ENCODE assay signal across 9 mouse cellular contexts in genomic region chr17:87637056-87637389, GRCm38 (mm10). TPM values are rescaled to one million over a fixed set of nuclear protein-coding genes. Genes with fewer than 3 reads are reported as not detected.
A peak's percentile ranks its signal among the peaks of the same experiment; 100 is the strongest.
DNase-seq lines count a peak whose midpoint lies in the region; ATAC-seq and TF ChIP-seq lines count a peak whose summit lies in the region.
"Had no signal": no experiment of that assay in that cellular context is flagged by ENCODE, and none has a peak within 500 bp of the region (broad histone marks: within the 10 kb centered on the region; RNA-seq: fewer than 3 reads in every experiment).

No protein-coding gene starts in this region.

- no peaks in the 10 kb centered on the region for H3K36me3 ChIP-seq in hindbrain, embryonic 12.5 days
- H3K36me3 ChIP-seq in limb, embryonic 14.5 days (ENCODE audit: control insufficient read depth, insufficient read depth, low read length), result no peaks in the 10 kb centered on the region
- no peaks in the 10 kb centered on the region for H3K36me3 ChIP-seq in neural tube, embryonic 14.5 days (ENCODE audit: control insufficient read depth, insufficient read depth, low read length)

- H3K4me1 ChIP-seq in hindbrain, embryonic 12.5 days, result peaks cover 11% of the 10 kb centered on the region; the same call in 1 of the 2 replicates
- H3K4me1 ChIP-seq in limb, embryonic 14.5 days (ENCODE audit: control insufficient read depth, insufficient read depth, low read length), result no peaks in the 10 kb centered on the region
- H3K4me1 ChIP-seq in neural tube, embryonic 14.5 days (ENCODE audit: control insufficient read depth, insufficient read depth, low read length), result 0 out of 2 replicates have a peak, but pooled peaks cover 4% of the 10 kb centered on the region

- intact Hi-C loops in left cerebral cortex, postnatal 10 days (cut with DNase I), result no loop called here

- peak overlapping the region; percentile 84 for H3K4me2 ChIP-seq in hindbrain, embryonic 12.5 days (replicated peaks)
- peak overlapping the region; percentile 85 for H3K4me2 ChIP-seq in limb, embryonic 14.5 days (replicated peaks; ENCODE audit: low read depth, low read length, severe bottlenecking)
- peak overlapping the region; percentile 79 for H3K4me2 ChIP-seq in neural tube, embryonic 14.5 days (ENCODE audit: low read depth, low read length)

- no peak for TF ChIP-seq POLR2A in limb, embryonic 14.5 days (IDR thresholded peaks at IDR 0.05; ENCODE audit: borderline replicate concordance, extremely low read depth, insufficient read depth, insufficient read length)

- peak overlapping the region; percentile 58; the same call in 1 of the 2 replicates for H3K9ac ChIP-seq in hindbrain, embryonic 12.5 days
- peak overlapping the region; percentile 55; the same call in 1 of the 2 replicates for H3K9ac ChIP-seq in limb, embryonic 14.5 days (ENCODE audit: low read depth, low read length, severe bottlenecking)
- peak overlapping the region; percentile 51; the same call in 1 of the 2 replicates for H3K9ac ChIP-seq in neural tube, embryonic 14.5 days (replicated peaks; ENCODE audit: low read depth, low read length)

- peak; percentile 58 for DNase-seq in urinary bladder, adult 2 months (ENCODE audit: low spot score)
- DNase-seq in urinary bladder, postnatal 10 days (ENCODE audit: low spot score), result no peak
- DNase-seq in limb, embryonic 14.5 days (ENCODE audit: low spot score), result no peak
- DNase-seq in left cerebral cortex, postnatal 10 days (ENCODE audit: extremely low spot score in 1 of 2, low spot score in 2 of 2), result no peak

- H3K27me3 ChIP-seq in hindbrain, embryonic 12.5 days, result peaks cover 42% of the 10 kb centered on the region
- peaks cover 38% of the 10 kb centered on the region for H3K27me3 ChIP-seq in limb, embryonic 14.5 days (ENCODE audit: control insufficient read depth, insufficient read depth, low read length)
- H3K27me3 ChIP-seq in neural tube, embryonic 14.5 days (ENCODE audit: control insufficient read depth, insufficient read depth, low read length), result peaks cover 30% of the 10 kb centered on the region

- WGBS in hindbrain, embryonic 12.5 days, result 4% methylated on average over 22 of the region's 22 CpGs
- WGBS in limb, embryonic 14.5 days, result 3% methylated on average over 22 of the region's 22 CpGs
- under 1% methylated on average over 18 of the region's 22 CpGs for WGBS in neural tube, embryonic 14.5 days

- no peak for ATAC-seq in hindbrain, embryonic 12.5 days (ENCODE audit: low FRiP score)
- ATAC-seq in limb, embryonic 14.5 days (ENCODE audit: low FRiP score, low read depth), result 0 out of 2 replicates have a peak, but pooled peaks have one; percentile 21
- no peak; the same call in 1 of the 2 replicates for ATAC-seq in neural tube, embryonic 14.5 days (ENCODE audit: low read depth)
- no peak for ATAC-seq in cerebellum, adult (ENCODE audit: insufficient number of reproducible peaks, low FRiP score, low TSS enrichment)
- no peak for ATAC-seq in megakaryocyte progenitor cell, adult 5-6 weeks (replicated peaks; ENCODE audit: poor library complexity)

- H3K9me3 ChIP-seq in hindbrain, embryonic 12.5 days (replicated peaks), result no peaks in the 10 kb centered on the region
- no peaks in the 10 kb centered on the region for H3K9me3 ChIP-seq in limb, embryonic 14.5 days (ENCODE audit: control insufficient read depth, low read length)
- no peaks in the 10 kb centered on the region for H3K9me3 ChIP-seq in neural tube, embryonic 14.5 days (ENCODE audit: control insufficient read depth, low read length)

- no peak overlapping the region for H3K27ac ChIP-seq in hindbrain, embryonic 12.5 days
- H3K27ac ChIP-seq in limb, embryonic 14.5 days (replicated peaks; ENCODE audit: low read depth, low read length), result no peak overlapping the region
- no peak overlapping the region for H3K27ac ChIP-seq in neural tube, embryonic 14.5 days (ENCODE audit: low read depth, low read length)

- peak overlapping the region; percentile 60 for H3K4me3 ChIP-seq in hindbrain, embryonic 12.5 days
- peak overlapping the region; percentile 61 for H3K4me3 ChIP-seq in limb, embryonic 14.5 days (replicated peaks; ENCODE audit: low read length)
- peak overlapping the region; percentile 41 for H3K4me3 ChIP-seq in neural tube, embryonic 14.5 days (ENCODE audit: low read depth, low read length)

RNA-seq across cellular contexts. Expression of gene Epcam, which starts 1.2 kb away (rescaled TPM):
- polyA plus RNA-seq in urinary bladder, adult 2 months (2012; rRNA removed), result 54.9 and 57.1 TPM in 2 replicates
- polyA plus RNA-seq in hindbrain, embryonic 12.5 days (2016; fragmentation: Nextera tagmentation; extraction: Ambion mirVana), result 25.3 and 50.1 TPM in 2 replicates
- 27.3 and 34.9 TPM in 2 replicates for polyA plus RNA-seq in limb, embryonic 14.5 days (2012; rRNA removed)
- polyA plus RNA-seq in limb, embryonic 14.5 days (2014; fragmentation: Nextera tagmentation; extraction: Ambion mirVana), result 71.3 and 74.3 TPM in 2 replicates
- polyA plus RNA-seq in neural tube, embryonic 14.5 days (2014; fragmentation: Nextera tagmentation; extraction: Ambion mirVana), result 3.7 and 5.1 TPM in 2 replicates
- not detected in 2 replicates for total RNA-seq in megakaryocyte progenitor cell, adult 5-6 weeks (2015)
- 0.34 TPM in 1 of 2 replicates, not detected in the other for total RNA-seq in megakaryocyte progenitor cell, adult 5-6 weeks (2017)
- total RNA-seq in left cerebral cortex, postnatal 10 days (2021), result under 1 TPM; 0.32 to 0.81 TPM
- total RNA-seq: common myeloid progenitor, adult 5-6 weeks had no signal

RNA-seq across cellular contexts. Expression of gene Msh2, which starts 35.1 kb away (rescaled TPM):
- 19.0 and 19.4 TPM in 2 replicates for polyA plus RNA-seq in urinary bladder, adult 2 months (2012; rRNA removed)
- polyA plus RNA-seq in hindbrain, embryonic 12.5 days (2016; fragmentation: Nextera tagmentation; extraction: Ambion mirVana), result 95.9 and 96.6 TPM in 2 replicates
- polyA plus RNA-seq in limb, embryonic 14.5 days (2012; rRNA removed), result 29.0 and 33.8 TPM in 2 replicates
- polyA plus RNA-seq in limb, embryonic 14.5 days (2014; fragmentation: Nextera tagmentation; extraction: Ambion mirVana), result 40.5 and 47.5 TPM in 2 replicates
- 37.8 and 50.1 TPM in 2 replicates for polyA plus RNA-seq in neural tube, embryonic 14.5 days (2014; fragmentation: Nextera tagmentation; extraction: Ambion mirVana)
- 35.3 and 46.8 TPM in 2 replicates for total RNA-seq in megakaryocyte progenitor cell, adult 5-6 weeks (2015)
- 75.0 and 95.0 TPM in 2 replicates for total RNA-seq in megakaryocyte progenitor cell, adult 5-6 weeks (2017)
- total RNA-seq in left cerebral cortex, postnatal 10 days (2021), result 10 to 100 TPM; 31.4 to 33.6 TPM
